Mouse (Mus musculus) heart, adult 18-20 months (tissue): ENCODE data around the gene Mxi1. TPM values are rescaled to one million over a fixed set of nuclear protein-coding genes. Genes with fewer than 3 reads are reported as not detected.
A peak's percentile ranks its signal among the peaks of the same experiment; 100 is the strongest.

Source experiments
- DNase-seq, 2 experiments: peaks; one replicate each; pipeline ENCODE4 v3.0.0; 2021 to 2022; ENCODE audit warnings: mixed read lengths in 1 of 2
- total RNA-seq, 2 experiments: library from RNA; stranded (reverse); gene quantifications; 2 replicates each; pipeline ENCODE4 v1.2.3; 2021

Gene Mxi1
- total RNA-seq, 2 experiments from 2014 or later = 37.8 to 42.7 TPM

DNA sequence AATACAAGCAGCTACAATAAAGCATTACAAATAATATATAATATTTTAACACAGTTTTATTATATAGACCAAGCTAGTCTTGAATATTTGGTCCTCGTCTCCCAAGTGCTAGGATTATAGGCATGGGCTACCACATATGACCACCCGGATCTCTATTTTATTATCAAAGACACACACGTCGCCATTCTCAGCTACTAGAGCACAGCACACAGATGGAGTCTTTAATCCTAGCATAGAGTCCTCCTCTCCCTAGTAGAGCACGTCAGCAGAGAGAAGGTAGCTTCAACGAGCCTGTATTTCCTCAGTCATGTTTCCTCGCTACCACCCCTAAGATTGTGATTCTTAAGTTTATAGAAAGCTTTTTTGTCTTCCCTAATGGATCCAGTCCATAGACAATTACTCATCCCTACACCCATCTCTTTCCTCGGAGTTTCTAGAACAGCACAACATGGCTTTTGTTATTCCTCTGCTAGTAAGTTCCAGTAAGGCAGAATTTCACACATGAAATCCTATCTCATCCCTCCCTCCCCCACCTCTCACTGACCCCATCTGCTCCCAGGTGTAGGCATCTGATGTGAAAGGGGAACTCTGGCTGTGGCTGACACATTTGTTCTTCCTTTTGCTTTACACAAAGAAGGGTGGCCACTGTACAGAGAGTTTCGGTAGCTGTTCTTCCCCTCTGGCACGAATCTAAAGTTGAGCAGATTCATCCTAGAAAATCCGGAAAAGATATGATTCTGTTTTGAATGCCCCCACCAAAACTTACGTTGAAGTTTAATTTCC is 87.3 kb downstream of the Mxi1 start:
- DNase-seq = no peak

DNA sequence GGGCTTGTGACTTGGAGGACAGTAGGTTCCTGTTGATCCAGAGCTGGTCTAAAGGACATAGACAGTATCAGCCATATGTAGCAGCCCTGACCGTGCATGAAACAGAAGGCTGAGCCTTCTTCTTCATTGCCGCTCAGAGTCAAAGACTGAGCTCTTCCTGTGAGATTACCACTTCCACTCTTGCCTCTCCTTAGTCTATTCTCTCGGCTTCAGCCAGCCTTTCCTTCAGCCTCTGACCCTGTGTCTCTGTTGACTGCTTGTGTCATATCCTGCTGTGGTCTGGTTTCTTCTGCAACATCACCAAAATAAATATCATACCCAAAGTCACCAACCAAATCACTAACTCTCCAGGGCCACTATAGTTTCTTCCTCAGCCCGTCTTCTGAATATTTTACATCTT is 88.9 kb downstream of the Mxi1 start:
- DNase-seq = no peak

DNA sequence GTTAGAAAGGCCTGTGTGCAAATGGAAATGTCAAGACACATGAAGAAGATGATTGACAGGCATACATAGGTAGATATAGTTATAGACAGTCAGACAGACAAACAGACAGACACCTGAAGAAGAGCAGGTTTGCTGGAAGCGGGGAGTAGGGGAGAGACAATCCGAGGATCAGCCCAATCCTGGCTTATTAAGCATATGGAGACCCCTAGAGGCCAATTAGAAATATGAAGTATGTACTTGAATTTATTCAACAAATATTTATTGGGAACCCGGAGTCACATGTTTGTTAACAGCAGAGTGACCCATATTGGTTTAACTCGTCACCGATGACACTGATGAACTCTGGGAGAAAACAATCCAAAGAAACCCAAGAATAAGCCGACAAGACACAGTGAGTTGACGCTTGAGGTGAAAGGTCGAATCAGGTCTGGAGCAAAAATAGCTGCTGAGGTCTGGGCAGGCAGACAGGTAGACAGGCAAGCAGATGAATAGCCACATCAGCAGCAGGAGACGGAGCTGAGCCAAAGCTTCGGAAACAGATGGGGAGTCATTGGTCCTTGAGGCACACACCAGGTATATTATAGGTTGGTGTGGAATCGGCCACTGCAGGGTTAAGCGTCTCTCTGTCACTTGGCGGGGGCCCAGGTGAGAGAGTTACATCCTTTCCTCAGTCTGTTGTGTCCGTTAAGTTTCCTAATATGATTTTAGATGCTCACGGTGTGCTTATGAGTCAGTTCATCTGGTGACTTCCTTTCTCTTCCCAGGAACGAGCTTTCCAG is 90.2 kb downstream of the Mxi1 start:
- no peak for DNase-seq

DNA sequence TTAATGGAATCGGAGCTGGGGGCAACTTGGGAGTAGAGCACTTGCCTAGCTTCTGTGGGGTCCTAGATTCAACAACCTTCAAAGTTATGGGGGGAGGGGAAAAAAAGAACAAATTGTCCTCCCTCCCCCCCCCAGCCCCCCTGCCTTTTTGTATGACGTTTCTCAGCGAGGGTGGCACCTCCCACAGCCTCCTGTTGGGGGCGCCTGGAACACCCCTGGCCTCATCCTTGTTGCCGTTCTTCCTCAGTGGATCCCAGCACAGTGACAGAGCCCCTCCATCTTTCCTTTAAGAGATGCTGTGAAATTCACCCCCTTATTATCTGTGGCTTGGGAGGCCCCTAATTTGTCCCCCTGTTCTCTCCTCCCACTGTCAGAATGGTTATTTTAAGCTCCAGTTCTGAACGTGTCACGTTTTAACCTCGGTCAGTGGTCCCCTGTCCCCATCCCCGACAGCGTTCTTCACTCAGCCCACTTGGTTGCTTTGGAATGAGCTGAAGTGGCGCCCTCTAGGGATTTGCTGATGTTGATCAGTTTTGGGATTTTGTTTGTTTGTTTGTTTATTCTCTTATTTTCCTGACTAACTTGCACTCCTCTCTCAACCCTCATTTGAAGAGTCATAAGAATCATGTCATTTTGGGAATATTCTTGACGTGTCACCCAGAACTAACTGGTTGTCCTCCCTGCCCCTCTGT is 92.6 kb downstream of the Mxi1 start:
- DNase-seq = no peak

DNA sequence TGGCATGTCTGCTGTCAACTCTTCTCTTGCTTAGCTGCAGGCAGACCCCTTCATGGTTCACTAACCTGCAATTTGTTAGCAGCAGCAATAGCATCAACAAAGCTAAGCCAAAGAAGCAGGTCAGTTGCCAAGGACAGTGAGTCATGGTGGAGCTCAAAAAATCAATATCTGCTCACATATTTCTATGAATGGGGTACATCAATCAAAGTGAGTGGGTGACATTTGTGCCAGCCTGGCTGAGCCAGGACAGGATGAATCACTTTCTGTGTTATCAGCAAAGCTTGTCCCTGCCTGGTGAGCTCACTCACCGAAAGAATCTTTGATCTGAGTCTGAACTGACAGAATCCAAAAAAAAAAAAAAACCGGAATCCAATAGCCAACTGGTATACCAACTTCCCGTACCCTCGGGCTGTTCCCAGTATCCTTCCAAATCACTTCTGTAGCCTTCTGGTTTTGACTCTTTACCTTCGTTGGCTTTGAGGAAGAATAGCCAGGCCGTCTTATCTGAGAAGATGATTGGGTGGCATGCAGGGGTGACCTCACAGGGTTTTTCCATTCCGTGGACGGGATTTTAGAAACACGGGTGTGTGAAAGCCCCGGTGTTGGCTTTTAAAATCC is 94.0 kb downstream of the Mxi1 start:
- DNase-seq = no peak

DNA sequence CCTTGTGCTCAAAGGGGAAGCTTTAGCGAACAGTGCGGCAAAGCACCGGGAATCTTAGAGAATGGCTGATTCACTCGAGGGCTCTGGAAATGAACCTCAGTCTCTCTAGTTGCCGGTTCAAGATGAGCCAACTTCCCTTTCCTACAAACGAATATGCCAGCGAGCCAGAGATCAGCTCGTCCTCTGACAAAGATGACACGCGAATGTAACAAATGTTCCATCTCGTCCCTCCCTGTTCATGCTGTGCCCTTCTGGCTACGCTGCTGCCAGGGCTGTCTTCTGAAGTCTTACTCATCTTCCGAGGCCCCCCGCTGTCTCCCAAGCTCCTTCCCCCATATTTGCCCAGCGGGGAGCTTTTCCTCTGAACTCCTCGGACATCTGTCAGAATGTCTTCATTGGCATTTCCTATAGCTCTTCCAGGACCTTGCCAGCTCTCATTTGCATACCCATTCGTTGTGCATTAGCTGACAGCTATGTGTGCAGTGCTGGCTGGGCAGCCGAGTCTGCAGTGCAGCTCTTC is 94.6 kb downstream of the Mxi1 start:
- no peak for DNase-seq

DNA sequence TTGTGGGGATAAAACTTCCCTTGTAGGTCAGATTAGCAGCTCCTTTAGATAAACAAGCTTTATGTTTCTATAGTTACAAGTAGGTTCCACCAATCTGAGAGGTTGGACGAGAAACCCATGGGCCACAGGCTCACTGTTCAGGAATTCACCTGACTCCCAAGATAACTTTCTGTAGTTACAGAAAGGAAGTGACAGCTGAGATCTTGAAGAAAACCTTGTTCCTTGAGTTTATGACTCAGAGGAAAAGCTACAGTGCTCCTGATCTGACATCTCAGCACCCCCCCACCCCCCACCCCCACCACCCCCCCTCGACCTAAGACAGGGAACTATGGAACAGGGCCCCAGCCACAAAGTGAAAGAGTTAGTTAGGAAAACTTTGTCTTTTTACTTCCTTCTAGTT is 95.5 kb downstream of the Mxi1 start:
- no peak for DNase-seq

DNA sequence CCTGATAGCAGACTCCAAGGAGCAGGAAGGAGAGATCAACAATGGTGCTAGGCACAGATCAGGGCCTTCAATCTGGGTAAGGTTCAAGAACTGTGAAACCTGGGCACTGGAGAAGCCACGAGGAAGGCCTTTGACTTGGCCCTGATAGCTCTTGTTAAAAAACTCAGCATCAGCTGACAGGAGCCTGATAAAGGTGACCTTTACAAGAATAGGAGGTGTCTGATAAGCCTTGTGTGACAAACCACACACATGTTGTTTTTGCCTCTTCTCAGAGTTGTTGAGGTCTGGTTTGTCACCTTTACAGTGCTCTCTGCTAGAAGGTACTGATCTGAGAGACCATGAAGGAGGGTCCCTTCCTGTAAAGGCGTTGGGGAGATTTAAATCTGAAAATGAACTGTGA is 97.0 kb downstream of the Mxi1 start:
- no peak for DNase-seq

DNA sequence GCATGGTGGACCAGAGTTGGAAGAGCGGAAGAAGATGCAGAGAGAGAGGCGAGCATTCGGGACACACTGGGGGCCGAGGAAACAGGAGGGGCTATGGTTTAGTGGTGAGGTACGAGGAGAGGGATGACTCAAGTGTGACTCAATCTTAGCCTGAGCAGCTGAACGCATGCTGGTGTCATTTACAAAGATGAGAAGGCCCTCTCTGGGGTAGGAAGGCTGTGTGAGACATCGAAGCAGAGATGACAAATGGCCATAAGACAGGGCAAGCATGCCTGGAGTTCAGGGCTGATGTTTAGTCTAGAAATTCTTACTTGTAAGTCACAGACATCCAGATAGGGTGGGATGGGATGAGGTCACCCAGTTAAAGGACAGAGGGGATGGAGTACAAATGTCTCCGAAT is 98.1 kb downstream of the Mxi1 start:
- no peak for DNase-seq

DNA sequence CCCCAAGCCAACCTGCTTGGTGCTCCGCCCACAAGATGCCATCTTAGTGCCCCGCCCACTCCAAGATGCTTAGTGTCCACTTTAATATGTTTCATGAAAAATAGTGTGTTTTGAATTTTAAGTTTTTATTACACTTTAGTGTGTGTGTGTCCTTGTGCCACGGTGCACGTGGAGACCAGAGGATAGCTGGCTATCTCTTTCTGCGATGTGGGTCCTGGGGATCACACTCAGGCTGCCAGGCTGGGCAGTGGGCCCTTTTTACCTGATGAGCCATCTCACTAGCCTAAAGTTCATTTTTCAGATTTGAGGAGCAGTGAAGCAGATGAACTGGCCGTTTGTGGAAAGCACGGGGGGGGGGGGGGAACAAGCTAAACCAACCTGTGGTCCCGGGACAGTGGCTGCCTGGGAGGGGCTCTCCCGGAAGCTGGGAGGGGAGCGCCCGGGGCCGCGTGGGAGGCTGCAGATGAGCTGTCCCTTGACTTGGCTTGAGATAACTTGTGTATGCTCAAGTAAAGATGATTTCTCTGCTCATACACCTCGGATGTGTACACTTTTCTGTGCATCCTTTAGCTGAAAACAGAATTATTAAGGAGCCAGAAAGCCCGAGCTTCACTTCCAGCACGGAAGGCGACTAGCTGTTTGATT is 99.5 kb downstream of the Mxi1 start:
- DNase-seq = no peak

DNA sequence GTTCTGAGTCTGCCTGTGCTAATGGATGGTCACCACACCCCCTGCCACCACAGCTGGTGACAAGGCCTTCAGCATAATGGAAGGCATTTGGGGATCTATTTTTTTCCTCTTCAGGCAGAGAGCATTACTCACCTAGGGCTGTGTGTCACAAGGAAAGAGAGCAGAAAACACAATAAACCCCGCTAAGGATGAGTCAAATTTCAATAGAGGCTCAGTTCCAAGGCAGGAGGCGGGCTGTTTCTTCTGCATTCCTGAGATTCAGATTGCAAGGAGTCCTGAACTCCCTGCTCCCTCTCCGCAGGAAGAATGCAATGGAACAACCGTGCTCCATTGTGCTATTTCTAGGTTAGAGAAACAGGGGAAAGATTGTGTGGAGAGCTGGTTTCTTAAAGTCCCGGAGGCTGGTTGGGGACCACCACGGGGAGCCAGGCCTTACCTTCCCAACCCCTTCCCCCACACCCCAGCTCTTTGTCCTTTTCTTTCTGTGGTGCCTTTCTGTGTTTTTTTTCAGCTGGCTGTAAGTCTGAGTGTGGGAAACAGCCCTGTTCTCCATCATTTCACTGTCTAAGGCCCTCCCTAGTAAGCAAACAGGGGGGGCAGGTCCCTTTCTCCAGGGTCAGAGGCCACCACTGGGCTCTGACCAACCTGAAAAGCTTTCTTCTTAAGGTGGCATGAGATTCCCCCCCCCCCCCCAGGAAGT is 102.0 kb downstream of the Mxi1 start:
- no peak for DNase-seq

DNA sequence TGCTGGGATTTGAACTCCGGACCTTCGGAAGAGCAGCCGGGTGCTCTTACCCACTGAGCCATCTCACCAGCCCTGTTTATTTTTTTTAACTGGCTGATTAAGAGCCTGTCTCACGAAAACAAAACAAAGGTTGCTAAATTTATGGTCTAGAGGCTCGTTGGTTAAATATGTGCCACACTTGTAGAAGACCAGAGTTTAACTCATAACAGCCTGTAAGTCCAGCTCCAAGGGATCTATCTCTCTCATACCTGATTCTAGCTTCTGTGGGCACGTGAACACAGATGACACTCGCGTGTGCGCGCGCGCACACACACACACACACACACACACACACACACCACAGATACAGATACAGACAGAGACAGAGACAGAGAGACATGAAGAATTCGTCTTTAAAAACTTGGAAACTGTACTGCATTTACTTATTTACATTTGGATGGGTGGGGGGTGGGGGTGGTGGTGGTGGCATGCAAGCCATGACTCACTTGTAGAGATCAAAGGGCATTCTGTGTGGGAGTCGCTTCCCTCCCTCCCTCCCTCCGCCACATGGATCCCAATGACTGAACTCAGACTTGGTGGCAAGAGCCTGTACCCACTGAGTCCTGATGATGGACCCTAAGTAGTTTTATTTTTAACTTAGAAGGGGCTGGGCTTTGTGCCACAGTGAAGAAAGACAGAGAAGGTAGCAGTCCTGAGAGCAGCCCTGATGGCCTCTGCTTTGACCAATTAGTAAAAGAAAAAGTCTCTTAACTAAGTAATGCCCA is 103.5 kb downstream of the Mxi1 start:
- DNase-seq = no peak

DNA sequence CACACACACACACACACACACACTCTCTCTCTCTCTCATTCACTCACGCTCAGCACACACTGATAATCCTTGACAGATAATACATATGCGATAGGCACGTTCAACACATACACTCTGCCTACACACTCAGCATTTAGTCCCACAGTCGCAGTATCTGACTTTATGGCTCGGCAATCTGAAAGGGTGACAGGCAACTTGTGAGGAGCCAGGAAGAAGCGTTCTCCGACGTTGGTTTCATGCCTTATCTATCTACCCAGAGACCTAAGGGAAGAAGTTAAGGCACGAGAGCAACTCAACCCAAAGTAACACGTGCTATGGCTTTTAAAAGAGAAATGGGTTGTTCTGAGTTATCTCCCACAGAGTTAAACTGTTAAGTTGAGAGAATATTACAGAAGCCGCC is 104.3 kb downstream of the Mxi1 start:
- no peak for DNase-seq

DNA sequence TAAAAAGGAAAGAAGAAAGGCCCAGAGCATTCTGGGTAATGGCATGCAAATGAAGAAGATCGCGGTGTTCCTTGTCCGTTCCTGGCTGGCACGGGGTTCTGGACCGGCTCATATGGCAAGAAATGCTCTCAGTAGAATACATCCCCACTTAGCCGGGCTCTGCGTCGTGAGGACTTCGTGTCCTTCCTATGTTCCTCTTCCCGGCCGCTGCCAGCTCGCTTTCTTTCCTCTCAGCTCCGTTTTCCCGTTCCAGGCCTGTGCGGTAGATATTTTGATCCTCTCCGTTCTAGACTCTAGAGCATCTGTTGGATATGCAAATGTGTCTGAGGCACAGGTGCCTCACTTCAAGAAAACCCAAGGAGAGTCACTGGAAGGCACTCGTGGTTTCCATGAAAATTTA is 104.9 kb downstream of the Mxi1 start:
- no peak for DNase-seq

DNA sequence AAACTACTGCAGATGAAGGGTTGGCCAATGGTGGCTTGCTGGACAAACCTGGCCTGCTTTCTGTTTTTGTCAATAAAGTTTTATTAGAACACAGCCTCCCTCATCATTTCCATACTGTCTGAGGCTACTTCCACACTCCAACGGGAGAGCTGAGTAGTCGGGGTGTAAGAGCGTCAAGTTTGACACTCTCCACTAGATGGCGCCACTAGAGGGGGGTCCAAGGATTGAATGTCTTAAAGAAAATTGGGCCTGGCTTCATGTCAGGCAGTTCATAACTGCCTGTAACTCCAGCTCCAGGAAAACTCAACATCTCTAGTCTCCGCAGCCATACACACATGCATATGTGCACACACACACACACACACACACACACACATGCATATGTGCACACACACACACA is 109.5 kb downstream of the Mxi1 start:
- DNase-seq = peak; percentile 66 to 77

DNA sequence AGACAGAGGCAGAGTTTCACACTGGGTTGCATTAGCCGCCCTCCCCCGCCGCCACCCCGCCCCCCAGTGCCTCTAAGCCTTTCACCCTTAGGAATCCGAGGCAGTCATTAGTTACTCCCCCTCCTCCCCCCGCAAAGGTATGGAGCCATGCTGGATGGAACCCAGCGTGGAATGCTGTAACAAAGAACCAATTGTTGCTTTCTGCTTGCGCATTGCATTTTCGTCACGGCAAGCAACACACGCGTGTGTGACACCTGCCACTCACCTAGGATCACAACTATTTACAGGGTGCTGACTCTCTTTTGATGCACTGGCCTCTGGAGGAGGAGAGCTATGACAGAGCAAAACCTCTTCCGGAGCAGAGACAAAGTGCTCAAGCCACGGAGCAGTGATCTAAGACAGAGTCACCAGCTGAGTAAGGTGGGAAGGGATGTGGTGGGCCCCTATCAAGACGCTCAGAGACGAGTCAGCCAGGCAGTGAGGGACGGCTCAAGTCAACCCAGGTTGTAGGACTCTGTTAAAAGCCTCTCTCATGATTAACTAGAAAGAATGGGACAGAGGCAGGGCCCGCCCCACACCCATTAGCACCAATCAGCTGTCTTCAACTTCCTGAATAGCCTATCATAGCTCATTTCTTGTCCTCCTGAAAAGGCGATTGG is 110.7 kb downstream of the Mxi1 start:
- peak; percentile 83 for DNase-seq

DNA sequence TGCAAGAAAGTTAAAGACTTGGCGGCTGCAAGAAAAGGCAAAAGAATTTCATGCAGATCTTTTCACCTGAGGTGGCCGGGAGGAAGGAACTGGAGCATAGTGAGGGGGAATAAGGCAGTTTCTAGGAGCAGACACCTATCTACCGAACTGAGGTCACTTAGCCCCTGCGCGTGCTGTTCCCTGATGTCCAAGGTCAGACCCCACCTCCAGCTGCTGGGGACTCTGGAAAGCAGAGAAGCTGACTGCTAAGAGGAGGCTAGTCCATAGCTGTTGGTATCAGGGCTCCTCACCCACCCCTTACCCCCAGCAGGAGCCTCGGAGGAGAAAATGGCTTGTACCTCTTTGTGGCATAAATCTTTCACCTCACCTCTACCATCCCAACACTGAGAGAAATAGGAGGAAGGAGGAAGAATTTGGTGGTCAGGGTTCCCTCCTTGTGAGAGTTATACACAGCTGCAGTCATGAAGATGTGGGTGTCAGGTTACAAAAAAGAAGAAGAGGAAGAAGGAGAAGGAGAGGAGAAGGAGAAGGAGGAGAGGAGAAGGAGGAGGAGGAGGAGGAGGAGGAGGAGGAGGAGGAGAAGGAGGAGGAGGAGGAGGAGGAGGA is 111.4 kb downstream of the Mxi1 start:
- no peak for DNase-seq

DNA sequence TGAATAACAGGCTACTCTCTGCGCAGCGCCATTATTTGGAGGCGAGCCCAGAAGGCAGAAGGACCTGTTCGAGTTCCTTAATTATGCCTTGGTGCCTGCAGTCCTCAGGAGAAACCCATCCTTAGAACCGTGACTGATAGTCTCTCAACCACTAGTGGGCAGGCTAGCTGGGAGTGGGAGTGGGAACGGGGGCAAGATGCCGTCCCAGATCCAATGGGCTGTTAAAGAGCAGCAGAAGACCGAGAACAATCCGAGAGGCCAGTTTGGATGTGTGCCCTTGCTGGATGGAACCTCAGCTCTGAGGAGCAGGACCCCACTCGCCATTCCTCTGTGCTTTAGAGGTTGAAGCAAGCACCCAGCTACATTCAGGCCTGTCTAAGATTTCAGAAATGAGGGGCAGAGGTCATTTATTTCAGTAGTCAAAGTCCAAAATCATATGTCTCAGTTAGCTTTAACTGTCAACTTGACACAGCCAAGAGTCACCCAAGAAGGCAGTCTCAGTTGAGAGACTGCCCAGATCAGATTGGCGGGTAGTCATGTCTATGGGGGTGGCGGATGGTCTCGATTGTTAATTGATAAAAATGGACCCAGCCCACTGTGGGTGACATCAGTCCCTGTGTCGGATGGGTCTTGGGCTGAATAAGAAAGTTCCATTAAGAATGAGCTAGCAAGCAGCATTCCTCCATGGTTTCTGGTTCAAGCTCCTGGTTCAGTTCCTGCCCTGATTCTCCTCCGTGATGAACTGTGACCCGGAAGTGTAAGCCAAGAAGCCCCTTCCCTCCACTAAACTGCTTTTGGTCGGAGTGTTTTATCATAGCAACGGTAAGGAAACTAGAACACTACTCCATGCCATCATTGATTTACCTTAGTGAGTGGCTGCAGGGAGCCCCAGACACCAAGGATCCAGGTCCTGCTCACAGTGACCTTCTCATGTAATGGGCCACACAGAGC is 112.3 kb downstream of the Mxi1 start:
- no peak for DNase-seq
